Mouse (Mus musculus) spleen, adult 2 months (tissue): ENCODE results near the gene Itfg2. TPM values are rescaled to one million over a fixed set of nuclear protein-coding genes. Genes with fewer than 3 reads are reported as not detected.

Experiments used
- DNase-seq, 2 experiments: peaks; one replicate each; pipeline versions ENCODE4 v3.0.0 to v3.0.0-alpha.2; 2012 to 2021; ENCODE audit warnings: low spot score in 2 of 2, low read depth in 1 of 2
- H3K27ac ChIP-seq: fragments of 200-500 bp; 2 replicates; pipeline ENCODE4 v1.5.1; 2012; ENCODE audit warnings: low read length, inconsistent platforms; ENCODE audit not compliant: insufficient read depth
- H3K27me3 ChIP-seq: fragments of 200-500 bp; 2 replicates; pipeline ENCODE4 v1.6.1; 2012; ENCODE audit warnings: mild to moderate bottlenecking, moderate library complexity, low read length, inconsistent platforms; ENCODE audit not compliant: control insufficient read depth, insufficient read depth
- H3K36me3 ChIP-seq: fragments of 200-500 bp; 2 replicates; pipeline ENCODE4 v1.6.1; 2012; ENCODE audit warnings: mild to moderate bottlenecking, low read length, inconsistent platforms; ENCODE audit not compliant: control insufficient read depth, insufficient read depth
- H3K4me1 ChIP-seq: fragments of 200-500 bp; 2 replicates; pipeline ENCODE4 v1.6.1; 2011; ENCODE audit warnings: inconsistent platforms; ENCODE audit not compliant: control insufficient read depth, insufficient read depth, insufficient read length
- H3K4me3 ChIP-seq: fragments of 200-500 bp; 2 replicates; pipeline ENCODE4 v1.5.1; 2011; ENCODE audit warnings: mild to moderate bottlenecking, inconsistent platforms; ENCODE audit not compliant: insufficient read depth, insufficient read length; ENCODE audit errors: extremely low read depth
- CTCF ChIP-seq: fragments of 200-500 bp; IDR thresholded peaks from 2 replicates; pipeline ENCODE4 v1.5.1; 2011; ENCODE audit warnings: mild to moderate bottlenecking, inconsistent platforms; ENCODE audit not compliant: insufficient read depth, insufficient read length, insufficient replicate concordance; ENCODE audit errors: extremely low read depth
- POLR2A ChIP-seq: fragments of 200-500 bp; IDR thresholded peaks from 2 replicates; pipeline ENCODE4 v1.6.1; 2011; ENCODE audit warnings: low read depth, low read length, inconsistent platforms
- WGBS: fragments of 180-500 bp; shearing (Covaris S2); methylation state at CpG from one replicate; pipeline ENCODE4 v1.1.7; 2018; 5-methylcytosine and 5-hydroxymethylcytosine counted together
- polyA plus RNA-seq: library from polyadenylated mRNA; depleted of rRNA; stranded (reverse); fragments of >200 nt; gene quantifications from 2 replicates; pipeline ENCODE4 v1.2.3, GENCODE M21; 2012

Itfg2 gene
- polyA plus RNA-seq, 1 experiment, result 23.0 TPM

DNA sequence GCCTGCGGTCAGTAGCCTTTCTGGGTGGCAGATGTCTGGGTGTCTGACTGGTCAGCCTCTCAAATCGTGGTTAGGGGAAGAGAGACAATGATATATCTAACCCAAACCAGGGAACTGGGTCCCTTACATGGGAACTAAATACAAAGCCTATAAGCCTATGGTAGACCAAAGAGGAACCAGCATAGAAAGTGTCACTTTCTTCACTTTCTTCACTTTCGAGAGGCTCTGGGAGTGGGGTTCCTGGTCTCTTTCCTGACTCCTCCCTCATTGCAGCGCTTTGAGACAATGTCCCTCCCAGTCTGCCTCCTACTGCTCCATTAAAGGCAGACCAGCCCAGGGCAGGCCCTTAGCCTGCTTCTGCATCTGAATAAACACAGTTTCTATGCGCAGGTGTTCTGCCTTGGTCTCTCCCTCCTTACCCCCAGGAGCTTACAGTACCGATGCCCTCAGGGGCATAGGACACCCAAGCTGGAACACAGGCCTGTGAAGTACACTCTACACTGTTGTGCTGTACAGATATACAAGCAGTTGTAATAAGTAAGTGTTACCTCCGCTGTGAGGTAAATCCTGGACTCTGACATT is 16.1 kb downstream of the Itfg2 start:
- no peak for TF ChIP-seq POLR2A
- TF ChIP-seq CTCF, result no peak
- no peak overlapping the region for H3K27ac ChIP-seq
- peaks cover 28% of the 10 kb centered on the region for H3K36me3 ChIP-seq
- no peaks in the 10 kb centered on the region for H3K4me1 ChIP-seq
- no peak overlapping the region for H3K4me3 ChIP-seq
- H3K27me3 ChIP-seq, result no peaks in the 10 kb centered on the region
- no peak for DNase-seq
- 90% methylated on average over 7 of the region's 7 CpGs for WGBS

DNA sequence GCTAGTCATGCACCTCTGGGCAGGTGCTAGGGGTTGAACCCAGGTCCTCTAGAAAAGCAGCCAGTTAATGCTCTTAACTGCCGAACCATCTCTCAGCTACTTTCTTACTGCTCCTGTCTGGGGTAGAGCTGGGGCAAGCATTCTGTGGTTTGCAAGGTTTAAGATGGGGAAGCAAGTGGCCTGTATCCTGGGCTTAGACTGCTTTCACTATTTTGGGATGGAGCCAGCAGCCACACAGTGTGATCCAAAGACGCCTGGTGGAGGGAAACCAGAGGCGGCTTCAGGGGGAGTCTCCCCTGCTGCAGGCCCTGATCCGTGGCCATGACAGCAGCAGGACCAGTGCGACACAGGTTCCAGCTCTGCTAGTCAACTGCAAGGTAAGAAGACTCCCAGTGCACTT is 20.0 kb downstream of the Itfg2 start:
- TF ChIP-seq CTCF (no peak), POLR2A (no peak)
- Histone ChIP-seq H3K27ac (no peak overlapping the region), H3K27me3 (no peaks in the 10 kb centered on the region), H3K4me3 (no peak overlapping the region), H3K36me3 (peaks cover 11% of the 10 kb centered on the region), H3K4me1 (no peaks in the 10 kb centered on the region)
- DNase-seq, result no peak
- 42% methylated on average over 5 of the region's 5 CpGs for WGBS

DNA sequence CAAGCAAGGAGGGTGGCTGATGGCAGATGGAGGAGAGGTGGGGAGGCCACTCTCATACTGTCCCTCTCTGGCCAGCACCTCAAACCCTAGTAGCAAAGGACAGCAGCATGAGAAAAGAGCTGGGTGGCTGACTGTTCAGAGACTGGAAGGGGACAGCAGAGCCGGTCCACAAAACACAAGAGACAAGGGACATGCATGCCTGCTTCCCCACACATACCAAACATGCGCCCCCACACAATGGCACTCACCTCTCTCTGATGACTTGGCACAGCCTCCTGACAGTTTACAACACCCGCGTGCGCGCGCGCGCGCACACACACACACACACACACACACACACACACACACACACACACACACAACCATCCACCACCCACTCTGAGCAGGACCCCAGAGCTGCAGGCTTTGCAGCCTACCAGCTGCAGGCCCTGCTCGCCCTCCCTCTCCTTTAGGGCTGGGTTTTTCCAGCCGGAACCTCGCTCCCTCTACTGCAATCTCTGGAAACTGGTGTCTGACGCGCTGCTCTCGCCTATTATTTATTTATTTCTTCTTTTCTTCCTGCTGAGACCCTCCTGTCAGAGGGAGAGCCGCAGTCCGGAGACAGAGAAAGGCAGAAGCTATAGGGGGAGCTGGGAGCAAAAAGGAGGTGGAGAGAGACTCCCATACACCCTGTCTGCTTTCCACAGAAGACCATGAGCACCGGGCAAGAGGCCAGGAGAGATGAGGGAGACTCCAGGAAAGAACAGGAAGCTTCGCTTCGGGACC is 25.1 kb downstream of the Itfg2 start:
- no peak overlapping the region for H3K27ac ChIP-seq
- no peaks in the 10 kb centered on the region for H3K27me3 ChIP-seq

DNA sequence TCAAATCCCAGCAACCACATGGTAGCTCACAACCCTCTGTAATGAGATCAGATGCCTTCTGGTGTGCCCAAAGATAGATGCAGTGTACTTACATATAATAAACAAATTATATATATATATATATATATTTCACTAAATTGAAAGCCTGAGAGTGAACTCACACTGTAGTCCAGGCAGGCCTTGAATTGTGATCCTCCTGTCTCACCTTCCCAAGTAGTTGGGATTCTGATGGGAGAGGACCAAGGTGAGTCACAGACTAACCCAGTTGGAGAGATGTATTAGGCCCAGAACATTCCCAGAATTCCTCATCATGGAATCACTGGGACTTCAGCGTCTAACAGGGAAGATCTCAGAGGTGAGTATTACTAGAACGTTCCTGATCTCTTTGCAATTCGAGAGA is 25.7 kb downstream of the Itfg2 start, which contains the start of gene Nrip2:
Nrip2 (plus strand) TSS at position 301 of the 400 bp plus-strand sequence.
- TF ChIP-seq POLR2A (no peak), CTCF (no peak)
- DNase-seq, result no peak
- no peaks in the 10 kb centered on the region for H3K27me3 ChIP-seq
- H3K4me1 ChIP-seq, result no peaks in the 10 kb centered on the region
- H3K27ac ChIP-seq, result no peak within 1 kb of the TSS
- WGBS, result 89% methylated on average over 3 of the region's 3 CpGs
- H3K4me3 ChIP-seq, result no peak within 1 kb of the TSS
- no peaks in the 10 kb centered on the region for H3K36me3 ChIP-seq

More for the DNA sequence above, 25.1 kb downstream of the Itfg2 start:
- Histone ChIP-seq H3K4me1 (no peaks in the 10 kb centered on the region), H3K4me3 (no peak overlapping the region), H3K36me3 (no peaks in the 10 kb centered on the region)
- 80% methylated on average over 17 of the region's 21 CpGs for WGBS
- TF ChIP-seq CTCF (no peak), POLR2A (no peak)
- no peak for DNase-seq

DNA sequence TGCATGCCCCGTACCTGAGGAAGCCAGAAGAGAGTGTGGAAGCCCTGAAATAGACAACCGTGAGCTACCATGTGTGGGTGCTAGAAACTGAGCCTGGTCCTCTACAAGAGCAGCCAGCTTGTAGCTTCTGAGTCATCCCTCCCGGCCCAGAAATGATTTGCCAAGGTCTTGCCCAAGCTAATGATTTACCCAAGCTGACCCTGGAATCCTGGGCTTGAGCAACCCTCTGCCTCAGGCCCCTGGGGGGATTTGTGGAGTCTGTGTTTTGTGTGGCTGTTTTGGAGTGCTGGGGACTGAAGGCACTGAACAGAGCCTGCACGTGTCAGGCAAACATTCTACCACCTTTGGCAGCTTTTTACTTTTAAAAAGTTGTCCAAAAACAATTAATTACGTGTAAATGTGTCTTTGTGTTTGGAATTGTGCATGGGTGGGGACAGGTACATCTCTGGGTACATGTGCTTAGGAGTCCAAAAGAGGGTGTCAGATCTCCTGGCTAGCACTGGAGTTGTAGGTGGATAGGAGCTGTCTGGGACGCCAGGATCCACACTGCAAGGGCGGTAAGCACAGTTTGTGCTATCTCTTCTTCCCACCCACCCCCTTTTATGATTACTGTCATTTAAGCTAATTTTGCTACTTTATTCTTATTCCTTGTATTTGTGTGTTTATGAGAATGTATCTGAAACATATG is 27.0 kb downstream of the Itfg2 start:
- Histone ChIP-seq H3K36me3 (no peaks in the 10 kb centered on the region), H3K27me3 (no peaks in the 10 kb centered on the region), H3K4me3 (no peak overlapping the region), H3K4me1 (no peaks in the 10 kb centered on the region), H3K27ac (no peak overlapping the region)
- DNase-seq, result no peak
- WGBS, result 84% methylated on average over 7 of the region's 7 CpGs
- no peak for TF ChIP-seq POLR2A
- TF ChIP-seq CTCF, result no peak

DNA sequence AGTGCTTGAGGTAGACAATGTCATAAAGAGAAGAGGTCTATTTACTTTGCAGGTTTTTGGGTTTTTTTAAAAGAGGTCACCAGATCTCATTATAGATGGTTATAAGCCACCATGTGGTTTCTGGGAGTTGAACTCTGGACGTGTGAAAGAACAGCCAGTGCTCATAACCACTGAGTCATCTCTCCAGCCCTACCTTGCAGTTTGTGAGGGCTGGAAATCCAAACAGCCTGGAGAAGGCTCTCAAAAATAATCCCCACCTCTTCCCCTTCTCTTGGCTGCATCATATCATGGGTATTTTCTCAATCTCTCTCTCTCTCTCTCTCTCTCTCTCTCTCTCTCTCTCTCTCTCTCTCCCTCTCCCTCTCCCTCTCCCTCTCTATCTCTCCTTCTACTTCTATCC is 34.0 kb downstream of the Itfg2 start:
- TF ChIP-seq CTCF (no peak), POLR2A (no peak)
- DNase-seq, result no peak
- WGBS, result 33% methylated on average over 1 of the region's 1 CpGs
- Histone ChIP-seq H3K36me3 (no peaks in the 10 kb centered on the region), H3K4me1 (no peaks in the 10 kb centered on the region), H3K27me3 (no peaks in the 10 kb centered on the region), H3K4me3 (no peak overlapping the region), H3K27ac (no peak overlapping the region)
